Mouse (Mus musculus): ENCODE data around the gene Ftl1.
"Not testable (repeated sequence)": the region's sequence is repeated elsewhere in the genome, so short reads cannot be mapped to it uniquely, and the experiment has no call there.

The Ftl1 gene

GRCm38 (mm10) chr7:45459564-45460140 is at the start of gene Ftl1:
Ftl1 (minus strand) TSS chr7:45459884.
- in situ Hi-C loops (cut with MseI, MboI), result loop anchor here in 1 of 2 experiments (10.0 kb wide), 1 partner anchor 55 kb away; the partner anchor contains the start of gene Nucb1

- in situ Hi-C loops (cut with MseI, MboI), result no loop called here
These were observed 49.6 kb upstream of the Ftl1 start for GRCm38 (mm10) chr7:45509181-45509882.

GRCm38 (mm10) chr7:45508561-45508960 is 48.9 kb upstream of the Ftl1 start:
- in situ Hi-C loops (cut with MseI, MboI), result no loop called here

- in situ Hi-C loops (cut with MseI, MboI), result no loop called here
These were observed 47.9 kb upstream of the Ftl1 start for GRCm38 (mm10) chr7:45507583-45507982.

- in situ Hi-C loops (cut with MseI, MboI), result no loop called here
These were observed 38.7 kb upstream of the Ftl1 start for GRCm38 (mm10) chr7:45498427-45498826.

- in situ Hi-C loops (cut with MseI, MboI), result no loop called here
These were observed 34.9 kb upstream of the Ftl1 start for GRCm38 (mm10) chr7:45494548-45494947.

GRCm38 (mm10) chr7:45492951-45493350 is 33.3 kb upstream of the Ftl1 start:
- in situ Hi-C loops (cut with MseI, MboI), result no loop called here

- in situ Hi-C loops (cut with MseI, MboI), result no loop called here
These were observed 32.7 kb upstream of the Ftl1 start for GRCm38 (mm10) chr7:45492225-45492844.

GRCm38 (mm10) chr7:45491264-45491663 is 31.6 kb upstream of the Ftl1 start:
- in situ Hi-C loops (cut with MseI, MboI), result no loop called here

- in situ Hi-C loops (cut with MseI, MboI), result no loop called here
These were observed 31.1 kb upstream of the Ftl1 start for GRCm38 (mm10) chr7:45490822-45491221.

GRCm38 (mm10) chr7:45489578-45489977 is 29.9 kb upstream of the Ftl1 start:
- in situ Hi-C loops (cut with MseI, MboI), result no loop called here

GRCm38 (mm10) chr7:45488293-45489204 is 28.9 kb upstream of the Ftl1 start, which contains the start of gene Dhdh:
Dhdh (minus strand) TSS chr7:45488805.
- in situ Hi-C loops (cut with MseI, MboI), result no loop called here

- in situ Hi-C loops (cut with MseI, MboI), result no loop called here
These were observed 28.2 kb upstream of the Ftl1 start for GRCm38 (mm10) chr7:45487861-45488292.

GRCm38 (mm10) chr7:45486761-45487415 is 27.2 kb upstream of the Ftl1 start, which contains the start of gene Gm45808:
Gm45808 (minus strand) TSS chr7:45486811.
- in situ Hi-C loops (cut with MseI, MboI), result no loop called here

GRCm38 (mm10) chr7:45486158-45486557 is 26.5 kb upstream of the Ftl1 start:
- in situ Hi-C loops (cut with MseI, MboI), result no loop called here

GRCm38 (mm10) chr7:45484985-45485384 is 25.3 kb upstream of the Ftl1 start:
- in situ Hi-C loops (cut with MseI, MboI), result not testable (repeated sequence)

- in situ Hi-C loops (cut with MseI, MboI), result no loop called here
These were observed 22.5 kb upstream of the Ftl1 start for GRCm38 (mm10) chr7:45482166-45482565.

GRCm38 (mm10) chr7:45481374-45481927 is 21.8 kb upstream of the Ftl1 start, which contains the start of gene Tulp2:
Tulp2 (plus strand) TSS chr7:45481877.
- in situ Hi-C loops (cut with MseI, MboI), result no loop called here

GRCm38 (mm10) chr7:45480310-45480709 is 20.6 kb upstream of the Ftl1 start:
- in situ Hi-C loops (cut with MseI, MboI), result not testable (repeated sequence)

- in situ Hi-C loops (cut with MseI, MboI), result loop anchor here in 1 of 2 experiments (10.0 kb wide), 1 partner anchor 86 kb away; no protein-coding TSS in a partner anchor
These were observed 19.1 kb upstream of the Ftl1 start for GRCm38 (mm10) chr7:45478774-45479173.

Measured in mouse trophoblast stem cell (cell line).